17 mouse cellular contexts compared by ENCODE assay signal in the genomic region with DNA sequence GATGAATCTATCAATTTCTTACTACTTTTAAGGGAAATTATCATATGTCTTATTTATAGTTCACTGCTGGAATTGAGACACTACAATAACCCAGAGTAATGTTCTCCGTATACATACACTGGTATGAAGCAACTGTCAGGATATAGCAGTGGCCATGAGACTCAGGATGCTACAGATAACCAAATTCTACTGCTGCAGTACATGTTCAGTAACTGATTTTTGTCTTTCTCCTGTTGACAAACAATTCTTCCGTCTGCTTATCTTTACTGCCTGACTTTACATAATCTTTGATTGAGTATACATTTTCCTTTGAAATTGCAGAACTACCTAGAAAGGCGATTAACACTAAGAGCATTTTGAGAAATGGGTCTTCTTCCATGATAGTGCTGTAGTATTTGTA.
"Had no signal": no experiment of that assay in that cellular context is flagged by ENCODE, and none has a peak within 500 bp of the region (broad histone marks: within the 10 kb centered on the region; RNA-seq: fewer than 3 reads in every experiment).

No protein-coding gene starts in this region.

- ATAC-seq: midbrain, embryonic 13.5 days; midbrain, embryonic 15.5 days had no signal

- H3K9me3 ChIP-seq: megakaryocyte, embryonic 14.5 days; midbrain, embryonic 13.5 days; midbrain, embryonic 15.5 days; neural tube, embryonic 12.5 days had no signal

- H3K27ac ChIP-seq: midbrain, embryonic 13.5 days; midbrain, embryonic 15.5 days; neural tube, embryonic 12.5 days had no signal

- H3K9ac ChIP-seq: lung, embryonic 14.5 days; midbrain, embryonic 13.5 days; midbrain, embryonic 15.5 days; neural tube, embryonic 12.5 days had no signal

- H3K4me3 ChIP-seq: megakaryocyte, embryonic 14.5 days; midbrain, embryonic 13.5 days; midbrain, embryonic 15.5 days; neural tube, embryonic 12.5 days had no signal

- DNase-seq: lung, adult 18-20 months; lung, embryonic 14.5 days; lung, postnatal 10 days; lung, postnatal 4 days; retina, postnatal 1 day; right cerebral cortex, adult 18-20 months; right cerebral cortex, postnatal 25 days; right cerebral cortex, postnatal 4 days; spleen, adult 18-20 months; thymus, adult 18-20 months; thymus, postnatal 14 days; thymus, postnatal 36 days had no signal

- H3K36me3 ChIP-seq: midbrain, embryonic 13.5 days; midbrain, embryonic 15.5 days; neural tube, embryonic 12.5 days had no signal

- H3K27me3 ChIP-seq: megakaryocyte, embryonic 14.5 days; midbrain, embryonic 13.5 days; midbrain, embryonic 15.5 days; neural tube, embryonic 12.5 days had no signal

- H3K4me1 ChIP-seq: megakaryocyte, embryonic 14.5 days; midbrain, embryonic 13.5 days; midbrain, embryonic 15.5 days; neural tube, embryonic 12.5 days had no signal

- H3K4me2 ChIP-seq: lung, embryonic 14.5 days; midbrain, embryonic 11.5 days; midbrain, embryonic 13.5 days; midbrain, embryonic 15.5 days; neural tube, embryonic 12.5 days had no signal
